Mouse (Mus musculus) embryonic fibroblast, embryonic 13.5 days (primary cell): ENCODE measurements at regions not wholly inside any gene's neighbourhood (a gene's known extent, or its start where the extent isn't known, plus 50 kb on each side); places are given as distances from the start of the nearest gene placed in this dataset.

Source experiments
- CTCF ChIP-seq: IDR thresholded peaks from 2 replicates; pipeline ENCODE4 v1.5.1; 2011; ENCODE audit warnings: mild to moderate bottlenecking, control low read depth, low read length, moderate library complexity, borderline replicate concordance; ENCODE audit not compliant: insufficient read depth
- POLR2A ChIP-seq: IDR thresholded peaks from 2 replicates; pipeline ENCODE4 v1.6.1; 2011; ENCODE audit warnings: low read depth, mild to moderate bottlenecking, control low read depth, low read length, moderate library complexity

DNA sequence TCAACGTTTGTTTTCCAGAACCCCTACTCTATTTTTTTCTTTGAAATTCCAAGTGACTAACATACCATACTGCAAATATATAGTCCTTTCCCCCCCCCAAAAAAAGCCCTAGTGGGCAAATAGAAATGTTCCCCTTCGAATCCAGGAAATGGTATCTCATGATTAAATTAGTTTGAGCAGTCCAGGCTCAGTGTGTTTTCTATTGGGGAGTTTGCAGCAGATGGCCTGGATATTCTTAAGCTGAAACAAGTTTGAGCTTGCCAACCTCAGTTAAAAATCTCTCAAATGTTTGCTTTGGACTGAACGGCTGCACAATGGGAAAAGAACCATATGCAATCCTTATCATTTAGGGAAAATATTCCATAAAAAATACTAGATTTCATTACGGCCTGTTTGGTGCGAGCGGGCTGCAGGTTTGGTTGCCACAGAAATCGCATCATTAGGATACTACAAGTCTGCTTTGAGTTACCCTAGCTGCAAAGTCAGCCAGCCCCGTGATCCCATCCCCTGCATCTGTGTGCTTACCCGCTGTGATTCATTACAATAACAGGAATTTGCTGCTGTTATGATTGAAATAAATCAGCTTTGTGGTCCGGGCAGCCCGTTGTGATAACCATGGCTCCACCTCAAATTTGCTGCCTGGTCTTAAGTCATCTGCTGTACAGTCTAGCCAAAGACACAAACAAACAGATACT lies 227.2 kb upstream of the Zfp637 start:
- no peak for TF ChIP-seq CTCF
- TF ChIP-seq POLR2A: no peak
